Mouse (Mus musculus): ENCODE results near the gene Ccdc173. TPM values are rescaled to one million over a fixed set of nuclear protein-coding genes. Genes with fewer than 3 reads are reported as not detected.
"Not testable (repeated sequence)": the region's sequence is repeated elsewhere in the genome, so short reads cannot be mapped to it uniquely, and the experiment has no call there.

Ccdc173 gene
- polyA plus RNA-seq, 1 experiment from 2014 or later: 0.84 TPM

GRCm38 (mm10) chr2:69823129-69823677 lies 33.8 kb upstream of the Ccdc173 start:
- 2% methylated on average over 45 of the region's 45 CpGs for WGBS
- no peaks in the 10 kb centered on the region for H3K36me3 ChIP-seq (ENCODE audit: control insufficient read depth, insufficient read depth, low read length)
- 0 out of 2 replicates have a peak, but pooled peaks cover 4% of the 10 kb centered on the region for H3K4me1 ChIP-seq (ENCODE audit: control insufficient read depth, insufficient read depth, low read length)
- no peaks in the 10 kb centered on the region for H3K27me3 ChIP-seq (replicated peaks; ENCODE audit: control insufficient read depth, insufficient read depth, low read length)
- no peaks in the 10 kb centered on the region for H3K9me3 ChIP-seq (ENCODE audit: control insufficient read depth, low read length)
- H3K9ac ChIP-seq (ENCODE audit: low read depth, low read length): peak overlapping the region; percentile 93
- peak overlapping the region; percentile 95 for H3K27ac ChIP-seq (ENCODE audit: low read length)
- H3K4me3 ChIP-seq (ENCODE audit: low read length): peak overlapping the region; percentile 87
- peak overlapping the region; percentile 62 for H3K4me2 ChIP-seq (ENCODE audit: low read depth, low read length)
- peak; percentile 84 for ATAC-seq

- Histone ChIP-seq H3K9me3 (ENCODE audit: control insufficient read depth, low read length) (no peaks in the 10 kb centered on the region), H3K27ac (ENCODE audit: low read length) (peak overlapping the region; percentile 95), H3K9ac (ENCODE audit: low read depth, low read length) (peak overlapping the region; percentile 93), H3K4me2 (ENCODE audit: low read depth, low read length) (peak overlapping the region; percentile 62), H3K4me1 (ENCODE audit: control insufficient read depth, insufficient read depth, low read length) (0 out of 2 replicates have a peak, but pooled peaks cover 4% of the 10 kb centered on the region), H3K36me3 (ENCODE audit: control insufficient read depth, insufficient read depth, low read length) (no peaks in the 10 kb centered on the region), H3K4me3 (ENCODE audit: low read length) (peak overlapping the region; percentile 87), H3K27me3 (replicated peaks; ENCODE audit: control insufficient read depth, insufficient read depth, low read length) (no peaks in the 10 kb centered on the region)
- WGBS: under 1% methylated on average over 78 of the region's 80 CpGs
- peak; percentile 74 for ATAC-seq
Observed at GRCm38 (mm10) chr2:69822361-69823128, 33.2 kb upstream of the Ccdc173 start.

GRCm38 (mm10) chr2:69821711-69822110 lies 32.3 kb upstream of the Ccdc173 start, which contains the start of gene Klhl23:
Gene Klhl23 (plus strand): TSS chr2:69821944.
- Histone ChIP-seq H3K27me3 (replicated peaks; ENCODE audit: control insufficient read depth, insufficient read depth, low read length) (no peaks in the 10 kb centered on the region), H3K4me3 (ENCODE audit: low read length) (peak within 1 kb of the TSS; percentile 87), H3K27ac (ENCODE audit: low read length) (peak within 1 kb of the TSS; percentile 95), H3K9me3 (ENCODE audit: control insufficient read depth, low read length) (no peaks in the 10 kb centered on the region), H3K4me1 (ENCODE audit: control insufficient read depth, insufficient read depth, low read length) (0 out of 2 replicates have a peak, but pooled peaks cover 4% of the 10 kb centered on the region), H3K4me2 (ENCODE audit: low read depth, low read length) (peak within 1 kb of the TSS; percentile 62), H3K36me3 (ENCODE audit: control insufficient read depth, insufficient read depth, low read length) (no peaks in the 10 kb centered on the region), H3K9ac (ENCODE audit: low read depth, low read length) (peak within 1 kb of the TSS; percentile 93)
- ATAC-seq: 0 out of 2 replicates have a peak, but pooled peaks have one; percentile 2
- WGBS: 4% methylated on average over 8 of the region's 8 CpGs

DNA sequence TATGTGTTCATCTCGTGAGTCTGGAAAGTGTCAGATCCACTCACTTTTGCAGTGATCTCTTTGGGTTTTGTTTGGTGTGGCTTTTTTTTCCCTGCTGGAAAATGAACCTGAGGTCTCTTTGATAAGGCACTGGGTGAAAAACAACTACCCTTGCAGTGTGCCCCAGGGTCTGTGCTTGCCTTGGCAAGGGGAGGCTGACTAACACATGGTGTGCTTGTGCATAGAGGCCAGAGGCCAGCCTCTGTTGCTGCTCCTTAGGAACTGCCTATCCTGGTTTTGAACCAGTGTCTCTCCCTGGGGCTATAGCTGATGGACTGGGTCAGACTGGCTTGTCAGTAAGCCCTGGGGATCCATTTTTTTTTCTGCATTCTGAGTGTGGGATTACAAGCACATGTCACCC lies 30.8 kb upstream of the Ccdc173 start:
- ATAC-seq: no peak
- Histone ChIP-seq H3K9me3 (ENCODE audit: control insufficient read depth, low read length) (no peaks in the 10 kb centered on the region), H3K4me2 (ENCODE audit: low read depth, low read length) (no peak overlapping the region), H3K4me3 (ENCODE audit: low read length) (no peak overlapping the region), H3K4me1 (ENCODE audit: control insufficient read depth, insufficient read depth, low read length) (no peaks in the 10 kb centered on the region), H3K27ac (ENCODE audit: low read length) (no peak overlapping the region), H3K27me3 (replicated peaks; ENCODE audit: control insufficient read depth, insufficient read depth, low read length) (no peaks in the 10 kb centered on the region), H3K36me3 (ENCODE audit: control insufficient read depth, insufficient read depth, low read length) (no peaks in the 10 kb centered on the region), H3K9ac (ENCODE audit: low read depth, low read length) (no peak overlapping the region)
- 26% methylated on average over 1 of the region's 1 CpGs for WGBS

DNA sequence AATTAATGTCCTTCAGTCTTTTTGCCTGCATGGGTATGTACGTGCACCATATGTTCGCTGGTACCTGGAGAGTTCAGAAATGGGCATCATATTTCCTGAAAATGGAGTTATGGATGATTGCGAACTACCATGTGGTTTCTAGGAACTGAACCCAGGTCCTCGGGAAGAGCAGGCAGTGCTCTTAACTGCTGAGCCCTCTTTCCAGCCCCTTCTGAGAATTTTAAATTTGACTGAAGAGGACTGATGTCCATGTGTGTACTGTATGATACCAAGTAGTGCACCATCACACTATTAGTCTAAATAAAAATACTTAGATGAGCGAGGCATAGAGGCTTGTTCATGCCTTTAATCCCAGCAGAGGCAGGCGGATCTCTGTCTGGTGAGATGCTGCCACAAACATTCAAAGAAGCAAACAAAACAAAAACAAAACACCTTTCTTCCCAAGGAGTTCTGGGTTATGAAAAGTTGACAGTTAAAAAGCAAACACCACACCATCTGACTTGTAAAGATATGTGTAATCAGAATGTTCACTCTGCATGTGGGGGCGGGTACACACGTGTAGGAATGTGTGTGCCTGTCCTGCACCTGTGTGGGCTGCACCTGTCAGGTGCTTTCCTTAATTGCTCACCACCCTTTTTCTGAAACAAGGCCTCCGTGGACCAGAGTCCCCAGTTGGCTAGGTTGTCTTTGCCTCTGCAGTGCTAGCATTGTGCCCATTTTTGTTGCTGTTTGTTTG lies 29.1 kb upstream of the Ccdc173 start:
- Histone ChIP-seq H3K36me3 (ENCODE audit: control insufficient read depth, insufficient read depth, low read length) (no peaks in the 10 kb centered on the region), H3K9ac (ENCODE audit: low read depth, low read length) (no peak overlapping the region), H3K4me3 (ENCODE audit: low read length) (no peak overlapping the region), H3K27ac (ENCODE audit: low read length) (peak overlapping the region; percentile 31; the same call in 1 of the 2 replicates), H3K4me1 (ENCODE audit: control insufficient read depth, insufficient read depth, low read length) (no peaks in the 10 kb centered on the region), H3K9me3 (ENCODE audit: control insufficient read depth, low read length) (0 out of 2 replicates have a peak, but pooled peaks cover under 1% of the 10 kb centered on the region), H3K27me3 (replicated peaks; ENCODE audit: control insufficient read depth, insufficient read depth, low read length) (no peaks in the 10 kb centered on the region), H3K4me2 (ENCODE audit: low read depth, low read length) (no peak overlapping the region)
- ATAC-seq: peak; percentile 37
- 73% methylated on average over 9 of the region's 9 CpGs for WGBS

- 54% methylated on average over 5 of the region's 5 CpGs for WGBS
- Histone ChIP-seq H3K36me3 (ENCODE audit: control insufficient read depth, insufficient read depth, low read length) (no peaks in the 10 kb centered on the region), H3K27me3 (replicated peaks; ENCODE audit: control insufficient read depth, insufficient read depth, low read length) (no peaks in the 10 kb centered on the region), H3K4me2 (ENCODE audit: low read depth, low read length) (no peak overlapping the region), H3K27ac (ENCODE audit: low read length) (0 out of 2 replicates have a peak overlapping the region, but pooled peaks have one; percentile 4), H3K9me3 (ENCODE audit: control insufficient read depth, low read length) (0 out of 2 replicates have a peak, but pooled peaks cover 3% of the 10 kb centered on the region), H3K4me1 (ENCODE audit: control insufficient read depth, insufficient read depth, low read length) (no peaks in the 10 kb centered on the region), H3K9ac (ENCODE audit: low read depth, low read length) (no peak overlapping the region), H3K4me3 (ENCODE audit: low read length) (no peak overlapping the region)
- peak; percentile 90 for ATAC-seq
Observed at GRCm38 (mm10) chr2:69816575-69816974, 27.2 kb upstream of the Ccdc173 start.

GRCm38 (mm10) chr2:69811349-69811748 lies 22.0 kb upstream of the Ccdc173 start:
- not testable (repeated sequence) for H3K27me3 ChIP-seq (replicated peaks; ENCODE audit: control insufficient read depth, insufficient read depth, low read length); H3K36me3 ChIP-seq (ENCODE audit: control insufficient read depth, insufficient read depth, low read length); H3K9ac ChIP-seq (ENCODE audit: low read depth, low read length); H3K27ac ChIP-seq (ENCODE audit: low read length); H3K4me2 ChIP-seq (ENCODE audit: low read depth, low read length); H3K4me3 ChIP-seq (ENCODE audit: low read length); H3K9me3 ChIP-seq (ENCODE audit: control insufficient read depth, low read length); ATAC-seq; H3K4me1 ChIP-seq (ENCODE audit: control insufficient read depth, insufficient read depth, low read length)
- WGBS: 71% methylated on average over 7 of the region's 7 CpGs

- 62% methylated on average over 15 of the region's 15 CpGs for WGBS
- H3K36me3 ChIP-seq (ENCODE audit: control insufficient read depth, insufficient read depth, low read length): no peaks in the 10 kb centered on the region
- no peaks in the 10 kb centered on the region for H3K4me1 ChIP-seq (ENCODE audit: control insufficient read depth, insufficient read depth, low read length)
- no peak overlapping the region for H3K9ac ChIP-seq (ENCODE audit: low read depth, low read length)
- no peak overlapping the region for H3K4me3 ChIP-seq (ENCODE audit: low read length)
- H3K27ac ChIP-seq (ENCODE audit: low read length): no peak overlapping the region
- no peak overlapping the region for H3K4me2 ChIP-seq (ENCODE audit: low read depth, low read length)
- no peak for ATAC-seq
- 0 out of 2 replicates have a peak, but pooled peaks cover 3% of the 10 kb centered on the region for H3K9me3 ChIP-seq (ENCODE audit: control insufficient read depth, low read length)
- no peaks in the 10 kb centered on the region for H3K27me3 ChIP-seq (replicated peaks; ENCODE audit: control insufficient read depth, insufficient read depth, low read length)
Observed at GRCm38 (mm10) chr2:69810169-69810568, 20.8 kb upstream of the Ccdc173 start.

GRCm38 (mm10) chr2:69804663-69805062 lies 15.3 kb upstream of the Ccdc173 start:
- not testable (repeated sequence) for H3K9ac ChIP-seq (ENCODE audit: low read depth, low read length); H3K4me2 ChIP-seq (ENCODE audit: low read depth, low read length); ATAC-seq; H3K4me3 ChIP-seq (ENCODE audit: low read length); H3K4me1 ChIP-seq (ENCODE audit: control insufficient read depth, insufficient read depth, low read length); H3K36me3 ChIP-seq (ENCODE audit: control insufficient read depth, insufficient read depth, low read length); H3K27ac ChIP-seq (ENCODE audit: low read length); H3K27me3 ChIP-seq (replicated peaks; ENCODE audit: control insufficient read depth, insufficient read depth, low read length); H3K9me3 ChIP-seq (ENCODE audit: control insufficient read depth, low read length)
- WGBS: 78% methylated on average over 8 of the region's 9 CpGs
